Mouse (Mus musculus): ENCODE measurements at regions not wholly inside any gene's neighbourhood (a gene's known extent, or its start where the extent isn't known, plus 50 kb on each side); places are given as distances from the start of the nearest gene placed in this dataset.
A peak's percentile ranks its signal among the peaks of the same experiment; 100 is the strongest.

- no peaks in the 10 kb centered on the region for H3K27me3 ChIP-seq (ENCODE audit: control insufficient read depth, insufficient read depth, low read length, poor library complexity, severe bottlenecking)
- no peaks in the 10 kb centered on the region for H3K36me3 ChIP-seq (ENCODE audit: control insufficient read depth, insufficient read depth, low read length, poor library complexity, severe bottlenecking)
- no peak for DNase-seq (ENCODE audit: low read depth, low spot score)
Observed at GRCm38 (mm10) chr13:43724161-43724560, 60.4 kb upstream of the Cd83 start.

GRCm38 (mm10) chr13:43725698-43726097 lies 58.9 kb upstream of the Cd83 start:
- peak; percentile 86 for DNase-seq (ENCODE audit: low read depth, low spot score)
- no peaks in the 10 kb centered on the region for H3K36me3 ChIP-seq (ENCODE audit: control insufficient read depth, insufficient read depth, low read length, poor library complexity, severe bottlenecking)
- no peaks in the 10 kb centered on the region for H3K27me3 ChIP-seq (ENCODE audit: control insufficient read depth, insufficient read depth, low read length, poor library complexity, severe bottlenecking)

GRCm38 (mm10) chr13:43726895-43727341 lies 57.7 kb upstream of the Cd83 start:
- no peak for DNase-seq (ENCODE audit: low read depth, low spot score)
- Histone ChIP-seq H3K36me3 (ENCODE audit: control insufficient read depth, insufficient read depth, low read length, poor library complexity, severe bottlenecking) (no peaks in the 10 kb centered on the region), H3K27me3 (ENCODE audit: control insufficient read depth, insufficient read depth, low read length, poor library complexity, severe bottlenecking) (no peaks in the 10 kb centered on the region)

GRCm38 (mm10) chr13:43729617-43730016 lies 55.0 kb upstream of the Cd83 start:
- Histone ChIP-seq H3K36me3 (ENCODE audit: control insufficient read depth, insufficient read depth, low read length, poor library complexity, severe bottlenecking) (no peaks in the 10 kb centered on the region), H3K27me3 (ENCODE audit: control insufficient read depth, insufficient read depth, low read length, poor library complexity, severe bottlenecking) (no peaks in the 10 kb centered on the region)
- DNase-seq (ENCODE audit: low read depth, low spot score) = no peak

GRCm38 (mm10) chr13:43733061-43733460 lies 51.5 kb upstream of the Cd83 start:
- DNase-seq (ENCODE audit: low read depth, low spot score) = no peak

GRCm38 (mm10) chr13:43734641-43735040 lies 49.9 kb upstream of the Cd83 start:
- Histone ChIP-seq H3K36me3 (ENCODE audit: control insufficient read depth, insufficient read depth, low read length, poor library complexity, severe bottlenecking) (no peaks in the 10 kb centered on the region), H3K27me3 (ENCODE audit: control insufficient read depth, insufficient read depth, low read length, poor library complexity, severe bottlenecking) (no peaks in the 10 kb centered on the region)
- DNase-seq (ENCODE audit: low read depth, low spot score) = no peak

More at GRCm38 (mm10) chr13:43733061-43733460, 51.5 kb upstream of the Cd83 start:
- Histone ChIP-seq H3K36me3 (ENCODE audit: control insufficient read depth, insufficient read depth, low read length, poor library complexity, severe bottlenecking) (no peaks in the 10 kb centered on the region), H3K27me3 (ENCODE audit: control insufficient read depth, insufficient read depth, low read length, poor library complexity, severe bottlenecking) (no peaks in the 10 kb centered on the region)

Measured in splenic B cell, adult 2 months (primary cell).